Mouse (Mus musculus) Muller cell, postnatal 12 days (primary cell): ENCODE results near the gene Kcnma1.

ENCODE experiments used
- DNase-seq: peaks from one replicate; pipeline ENCODE4 v3.0.0-alpha.2; 2015; ENCODE audit errors: inconsistent ontology term

The Kcnma1 gene

GRCm38 (mm10) chr14:24014391-24014790, at the start of gene Kcnma1:
Kcnma1 (minus strand) TSS chr14:24014491.
- DNase-seq: no peak

- peak; percentile 34 for DNase-seq
These were observed 45.5 kb upstream of the Kcnma1 start for GRCm38 (mm10) chr14:24059747-24060146.

- no peak for DNase-seq
These were observed 45.0 kb upstream of the Kcnma1 start for GRCm38 (mm10) chr14:24059287-24059686.

GRCm38 (mm10) chr14:24051821-24052220, 37.5 kb upstream of the Kcnma1 start:
- DNase-seq: no peak

- no peak for DNase-seq
These were observed 22.3 kb upstream of the Kcnma1 start for GRCm38 (mm10) chr14:24036609-24037008.

GRCm38 (mm10) chr14:24036208-24036535, 21.9 kb upstream of the Kcnma1 start:
- no peak for DNase-seq

- peak; percentile 21 for DNase-seq
These were observed 21.4 kb upstream of the Kcnma1 start for GRCm38 (mm10) chr14:24035486-24036207.

GRCm38 (mm10) chr14:24032876-24033389, 18.6 kb upstream of the Kcnma1 start:
- DNase-seq: peak; percentile 25

GRCm38 (mm10) chr14:24032201-24032600, 17.9 kb upstream of the Kcnma1 start:
- peak; percentile 9 for DNase-seq

GRCm38 (mm10) chr14:24020718-24021117, 6.4 kb upstream of the Kcnma1 start:
- DNase-seq: no peak

- no peak for DNase-seq
These were observed 4.3 kb downstream of the Kcnma1 start for GRCm38 (mm10) chr14:24009978-24010377.

- DNase-seq: peak; percentile 72
These were observed 6.0 kb downstream of the Kcnma1 start for GRCm38 (mm10) chr14:24008252-24008651.

GRCm38 (mm10) chr14:24006276-24006675, 8.0 kb downstream of the Kcnma1 start:
- DNase-seq: no peak

GRCm38 (mm10) chr14:24004471-24005271, 9.6 kb downstream of the Kcnma1 start:
- DNase-seq: peak; percentile 46

GRCm38 (mm10) chr14:24003450-24004381, 10.6 kb downstream of the Kcnma1 start:
- DNase-seq: peak; percentile 48

- no peak for DNase-seq
These were observed 11.6 kb downstream of the Kcnma1 start for GRCm38 (mm10) chr14:24002647-24003046.

GRCm38 (mm10) chr14:23997912-23998311, 16.4 kb downstream of the Kcnma1 start:
- DNase-seq: no peak

- DNase-seq: no peak
These were observed 18.5 kb downstream of the Kcnma1 start for GRCm38 (mm10) chr14:23995831-23996230.

- no peak for DNase-seq
These were observed 23.4 kb downstream of the Kcnma1 start for GRCm38 (mm10) chr14:23990871-23991270.

- no peak for DNase-seq
These were observed 24.6 kb downstream of the Kcnma1 start for GRCm38 (mm10) chr14:23989696-23990095.

GRCm38 (mm10) chr14:23982205-23982604, 32.1 kb downstream of the Kcnma1 start:
- no peak for DNase-seq

- no peak for DNase-seq
These were observed 39.6 kb downstream of the Kcnma1 start for GRCm38 (mm10) chr14:23974685-23975084.
